Mouse (Mus musculus) heart, embryonic 15.5 days (tissue): ENCODE results near the gene Kcnma1. TPM values are rescaled to one million over a fixed set of nuclear protein-coding genes. Genes with fewer than 3 reads are reported as not detected.

Experiments used
- ATAC-seq: fragments of 200-750 bp; cut with Nextera tagmentation; replicated peaks from 2 replicates; pipeline ENCODE4 v1.8.0; 2017; ENCODE audit warnings: low read depth, moderate TSS enrichment; ENCODE audit not compliant: insufficient number of reproducible peaks, insufficient read depth, low FRiP score
- H3K27ac ChIP-seq: fragments of 300-500 bp; sonication (generic); 2 replicates; pipeline ENCODE4 v1.5.1; 2015; ENCODE audit warnings: mild to moderate bottlenecking, inconsistent platforms
- H3K27me3 ChIP-seq: fragments of 300-500 bp; sonication (generic); 2 replicates; pipeline ENCODE4 v1.6.1; 2015; ENCODE audit warnings: inconsistent platforms
- H3K36me3 ChIP-seq: fragments of 300-500 bp; sonication (generic); 2 replicates; pipeline ENCODE4 v1.6.1; 2015; ENCODE audit warnings: mild to moderate bottlenecking, inconsistent platforms
- H3K4me1 ChIP-seq: fragments of 300-500 bp; sonication (generic); replicated peaks from 2 replicates; pipeline ENCODE4 v1.6.1; 2015; ENCODE audit warnings: inconsistent platforms
- H3K4me2 ChIP-seq: fragments of 300-500 bp; sonication (generic); 2 replicates; pipeline ENCODE4 v1.6.1; 2015; ENCODE audit warnings: inconsistent platforms, mild to moderate bottlenecking, moderate library complexity
- H3K4me3 ChIP-seq: fragments of 300-500 bp; sonication (generic); 2 replicates; pipeline ENCODE4 v1.5.1; 2015; ENCODE audit warnings: mild to moderate bottlenecking, inconsistent platforms
- H3K9ac ChIP-seq: fragments of 300-500 bp; sonication (generic); 2 replicates; pipeline ENCODE4 v1.6.1; 2015; ENCODE audit warnings: mild to moderate bottlenecking, inconsistent platforms
- H3K9me3 ChIP-seq: fragments of 300-500 bp; sonication (generic); replicated peaks from 2 replicates; pipeline ENCODE4 v1.6.1; 2016; ENCODE audit warnings: inconsistent platforms
- WGBS: fragments of 180-500 bp; shearing (Covaris S2); methylation state at CpG from one replicate; pipeline ENCODE4 v1.1.7; 2015; ENCODE audit warnings: mixed read lengths; 5-methylcytosine and 5-hydroxymethylcytosine counted together
- polyA plus RNA-seq: library from polyadenylated mRNA; unstranded; fragments of >200 nt; fragmentation: Nextera tagmentation; extraction: Ambion mirVana; gene quantifications from 2 replicates; pipeline ENCODE4 v1.2.1, GENCODE M21; 2015

Kcnma1 gene
- polyA plus RNA-seq, 1 experiment from 2014 or later = 0.23 TPM

- Histone ChIP-seq H3K27me3 (no peaks in the 10 kb centered on the region), H3K36me3 (no peaks in the 10 kb centered on the region), H3K4me2 (no peak overlapping the region), H3K4me1 (no peaks in the 10 kb centered on the region), H3K9me3 (no peaks in the 10 kb centered on the region), H3K27ac (no peak overlapping the region), H3K9ac (no peak overlapping the region), H3K4me3 (no peak overlapping the region)
- WGBS = 77% methylated on average over 9 of the region's 9 CpGs
- ATAC-seq = no peak
Observed at GRCm38 (mm10) chr14:23492581-23493360, 521.5 kb downstream of the Kcnma1 start.

- Histone ChIP-seq H3K27ac (no peak overlapping the region), H3K4me2 (no peak overlapping the region), H3K4me3 (no peak overlapping the region), H3K4me1 (no peaks in the 10 kb centered on the region), H3K9me3 (no peaks in the 10 kb centered on the region), H3K36me3 (no peaks in the 10 kb centered on the region), H3K9ac (no peak overlapping the region), H3K27me3 (no peaks in the 10 kb centered on the region)
- 37% methylated on average over 2 of the region's 2 CpGs for WGBS
- no peak for ATAC-seq
Observed at GRCm38 (mm10) chr14:23491359-23491758, 522.9 kb downstream of the Kcnma1 start.

- no peak overlapping the region for H3K27ac ChIP-seq
- no peaks in the 10 kb centered on the region for H3K9me3 ChIP-seq
- H3K4me1 ChIP-seq = no peaks in the 10 kb centered on the region
- H3K9ac ChIP-seq = no peak overlapping the region
- H3K4me3 ChIP-seq = no peak overlapping the region
- H3K27me3 ChIP-seq = no peaks in the 10 kb centered on the region
- WGBS = 82% methylated on average over 1 of the region's 1 CpGs
- H3K4me2 ChIP-seq = no peak overlapping the region
- ATAC-seq = no peak
- no peaks in the 10 kb centered on the region for H3K36me3 ChIP-seq
Observed at GRCm38 (mm10) chr14:23486687-23487086, 527.6 kb downstream of the Kcnma1 start.

GRCm38 (mm10) chr14:23485802-23486500, 528.3 kb downstream of the Kcnma1 start:
- Histone ChIP-seq H3K27ac (no peak overlapping the region), H3K4me1 (no peaks in the 10 kb centered on the region), H3K36me3 (no peaks in the 10 kb centered on the region), H3K9ac (no peak overlapping the region), H3K27me3 (no peaks in the 10 kb centered on the region), H3K4me3 (no peak overlapping the region), H3K4me2 (no peak overlapping the region), H3K9me3 (no peaks in the 10 kb centered on the region)
- ATAC-seq = no peak
- WGBS = 70% methylated on average over 7 of the region's 7 CpGs

- H3K9ac ChIP-seq = no peak overlapping the region
- H3K27me3 ChIP-seq = no peaks in the 10 kb centered on the region
- H3K4me1 ChIP-seq = no peaks in the 10 kb centered on the region
- H3K36me3 ChIP-seq = no peaks in the 10 kb centered on the region
- no peak for ATAC-seq
- H3K4me2 ChIP-seq = no peak overlapping the region
- no peaks in the 10 kb centered on the region for H3K9me3 ChIP-seq
- H3K27ac ChIP-seq = no peak overlapping the region
- H3K4me3 ChIP-seq = no peak overlapping the region
- WGBS = 83% methylated on average over 4 of the region's 4 CpGs
Observed at GRCm38 (mm10) chr14:23475129-23475528, 539.2 kb downstream of the Kcnma1 start.

GRCm38 (mm10) chr14:23470071-23470470, 544.2 kb downstream of the Kcnma1 start:
- Histone ChIP-seq H3K27me3 (no peaks in the 10 kb centered on the region), H3K4me3 (no peak overlapping the region), H3K36me3 (no peaks in the 10 kb centered on the region), H3K4me2 (no peak overlapping the region), H3K4me1 (no peaks in the 10 kb centered on the region), H3K27ac (no peak overlapping the region), H3K9me3 (no peaks in the 10 kb centered on the region), H3K9ac (no peak overlapping the region)
- WGBS = 80% methylated on average over 2 of the region's 2 CpGs
- ATAC-seq = no peak

GRCm38 (mm10) chr14:23465135-23465534, 549.2 kb downstream of the Kcnma1 start:
- H3K9me3 ChIP-seq = no peaks in the 10 kb centered on the region
- H3K4me3 ChIP-seq = no peak overlapping the region
- H3K4me1 ChIP-seq = no peaks in the 10 kb centered on the region
- WGBS = 62% methylated on average over 2 of the region's 2 CpGs
- no peak overlapping the region for H3K9ac ChIP-seq
- no peak overlapping the region for H3K4me2 ChIP-seq
- H3K27ac ChIP-seq = no peak overlapping the region
- ATAC-seq = no peak
- H3K36me3 ChIP-seq = no peaks in the 10 kb centered on the region
- no peaks in the 10 kb centered on the region for H3K27me3 ChIP-seq

- Histone ChIP-seq H3K36me3 (no peaks in the 10 kb centered on the region), H3K27ac (no peak overlapping the region), H3K9me3 (no peaks in the 10 kb centered on the region), H3K27me3 (no peaks in the 10 kb centered on the region), H3K4me3 (no peak overlapping the region), H3K9ac (no peak overlapping the region), H3K4me2 (no peak overlapping the region), H3K4me1 (no peaks in the 10 kb centered on the region)
- ATAC-seq = no peak
- 60% methylated on average over 4 of the region's 4 CpGs for WGBS
Observed at GRCm38 (mm10) chr14:23458560-23458959, 555.7 kb downstream of the Kcnma1 start.

GRCm38 (mm10) chr14:23451681-23452080, 562.6 kb downstream of the Kcnma1 start:
- H3K4me3 ChIP-seq = no peak overlapping the region
- WGBS = 82% methylated on average over 6 of the region's 6 CpGs
- H3K9ac ChIP-seq = no peak overlapping the region
- no peaks in the 10 kb centered on the region for H3K36me3 ChIP-seq
- no peak for ATAC-seq
- H3K27me3 ChIP-seq = no peaks in the 10 kb centered on the region
- H3K9me3 ChIP-seq = no peaks in the 10 kb centered on the region
- H3K27ac ChIP-seq = no peak overlapping the region
- no peaks in the 10 kb centered on the region for H3K4me1 ChIP-seq
- H3K4me2 ChIP-seq = no peak overlapping the region

GRCm38 (mm10) chr14:23437467-23437866, 576.8 kb downstream of the Kcnma1 start:
- Histone ChIP-seq H3K36me3 (no peaks in the 10 kb centered on the region), H3K27me3 (no peaks in the 10 kb centered on the region), H3K27ac (no peak overlapping the region), H3K4me1 (no peaks in the 10 kb centered on the region), H3K4me3 (no peak overlapping the region), H3K4me2 (no peak overlapping the region), H3K9me3 (no peaks in the 10 kb centered on the region), H3K9ac (no peak overlapping the region)
- no peak for ATAC-seq
- WGBS = 70% methylated on average over 3 of the region's 3 CpGs

- no peaks in the 10 kb centered on the region for H3K27me3 ChIP-seq
- no peak overlapping the region for H3K27ac ChIP-seq
- no peaks in the 10 kb centered on the region for H3K9me3 ChIP-seq
- 57% methylated on average over 8 of the region's 8 CpGs for WGBS
- no peaks in the 10 kb centered on the region for H3K4me1 ChIP-seq
- ATAC-seq = no peak
- H3K9ac ChIP-seq = no peak overlapping the region
- H3K36me3 ChIP-seq = no peaks in the 10 kb centered on the region
- no peak overlapping the region for H3K4me3 ChIP-seq
- H3K4me2 ChIP-seq = no peak overlapping the region
Observed at GRCm38 (mm10) chr14:23435861-23436260, 578.4 kb downstream of the Kcnma1 start.

GRCm38 (mm10) chr14:23430006-23430405, 584.3 kb downstream of the Kcnma1 start:
- WGBS = 83% methylated on average over 2 of the region's 2 CpGs
- H3K4me2 ChIP-seq = no peak overlapping the region
- H3K4me1 ChIP-seq = no peaks in the 10 kb centered on the region
- H3K27ac ChIP-seq = no peak overlapping the region
- no peak for ATAC-seq
- H3K36me3 ChIP-seq = no peaks in the 10 kb centered on the region
- H3K9ac ChIP-seq = no peak overlapping the region
- H3K9me3 ChIP-seq = no peaks in the 10 kb centered on the region
- no peak overlapping the region for H3K4me3 ChIP-seq
- H3K27me3 ChIP-seq = no peaks in the 10 kb centered on the region
